Mouse (Mus musculus) kidney, embryonic 14.5 days (tissue): ENCODE measurements around the gene Tbc1d30. TPM values are rescaled to one million over a fixed set of nuclear protein-coding genes. Genes with fewer than 3 reads are reported as not detected.

ENCODE experiments used
- ATAC-seq: fragments of 200-750 bp; cut with Nextera tagmentation; 2 replicates; pipeline ENCODE4 v1.8.0; 2017; ENCODE audit warnings: moderate number of reproducible peaks, mild to moderate bottlenecking, moderate TSS enrichment, moderate library complexity; ENCODE audit not compliant: low FRiP score, low TSS enrichment
- H3K27ac ChIP-seq: fragments of 300-500 bp; sonication (generic); 2 replicates; pipeline ENCODE4 v1.5.1; 2014; ENCODE audit warnings: low read depth, mild to moderate bottlenecking, low read length, moderate library complexity, mixed read lengths
- H3K27me3 ChIP-seq: fragments of 300-500 bp; sonication (generic); 2 replicates; pipeline ENCODE4 v1.6.1; 2014; ENCODE audit warnings: mild to moderate bottlenecking, low read length; ENCODE audit not compliant: control insufficient read depth, insufficient read depth
- H3K36me3 ChIP-seq: fragments of 300-500 bp; sonication (generic); 2 replicates; pipeline ENCODE4 v1.6.1; 2014; ENCODE audit warnings: low read length, mixed read lengths; ENCODE audit not compliant: control insufficient read depth, insufficient read depth
- H3K4me1 ChIP-seq: fragments of 300-500 bp; sonication (generic); 2 replicates; pipeline ENCODE4 v1.6.1; 2014; ENCODE audit warnings: low read length, mixed read lengths; ENCODE audit not compliant: control insufficient read depth, insufficient read depth
- H3K4me2 ChIP-seq: fragments of 300-500 bp; sonication (generic); replicated peaks from 2 replicates; pipeline ENCODE4 v1.6.1; 2014; ENCODE audit warnings: low read depth, mild to moderate bottlenecking, low read length
- H3K4me3 ChIP-seq: fragments of 300-500 bp; sonication (generic); 2 replicates; pipeline ENCODE4 v1.5.1; 2014; ENCODE audit warnings: mild to moderate bottlenecking, low read length
- H3K9ac ChIP-seq: fragments of 300-500 bp; sonication (generic); 2 replicates; pipeline ENCODE4 v1.6.1; 2014; ENCODE audit warnings: low read depth, mild to moderate bottlenecking, low read length, moderate library complexity
- H3K9me3 ChIP-seq: fragments of 300-500 bp; sonication (generic); 2 replicates; pipeline ENCODE4 v1.6.1; 2016; ENCODE audit warnings: low read length; ENCODE audit not compliant: control insufficient read depth
- WGBS: fragments of 180-500 bp; shearing (Covaris S2); extraction: QIAGEN DNeasy Blood & Tissue Kit; methylation state at CpG from one replicate; pipeline ENCODE4 v1.1.7; 2014; 5-methylcytosine and 5-hydroxymethylcytosine counted together
- polyA plus RNA-seq: library from polyadenylated mRNA; unstranded; fragments of >200 nt; fragmentation: Nextera tagmentation; extraction: Ambion mirVana; gene quantifications from 2 replicates; pipeline ENCODE4 v1.2.1, GENCODE M21; 2014

Tbc1d30 gene
- polyA plus RNA-seq, 1 experiment from 2014 or later, result 0.76 TPM

DNA sequence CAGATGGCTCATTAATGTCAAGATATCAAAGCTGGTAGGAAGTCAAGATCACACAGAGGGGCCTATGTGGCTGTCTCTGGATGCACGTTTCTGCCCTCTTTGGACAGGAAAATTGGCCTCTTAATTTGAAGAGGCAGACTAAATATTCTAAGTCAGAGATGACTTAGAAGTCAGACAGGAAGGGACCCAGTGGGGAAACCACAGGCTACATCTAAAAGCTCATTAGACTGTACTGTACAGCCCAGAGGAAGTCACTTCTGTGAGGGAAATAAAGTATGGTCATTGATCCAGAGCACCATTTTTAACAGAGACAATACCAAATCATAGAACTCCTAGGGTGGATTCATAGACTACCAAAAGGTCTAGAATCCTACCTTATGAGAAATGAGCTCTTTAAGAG, 76.1 kb downstream of the Tbc1d30 start:
- 85% methylated on average over 1 of the region's 1 CpGs for WGBS
- H3K36me3 ChIP-seq, result no peaks in the 10 kb centered on the region
- no peaks in the 10 kb centered on the region for H3K27me3 ChIP-seq
- no peak overlapping the region for H3K4me2 ChIP-seq
- H3K4me3 ChIP-seq, result no peak overlapping the region
- no peak for ATAC-seq
- H3K9me3 ChIP-seq, result peaks cover 3% of the 10 kb centered on the region; the same call in 1 of the 2 replicates
- no peak overlapping the region for H3K27ac ChIP-seq
- H3K4me1 ChIP-seq, result peaks cover 6% of the 10 kb centered on the region; the same call in 1 of the 2 replicates
- H3K9ac ChIP-seq, result no peak overlapping the region

- 77% methylated on average over 8 of the region's 8 CpGs for WGBS
- Histone ChIP-seq H3K27ac (no peak overlapping the region), H3K27me3 (no peaks in the 10 kb centered on the region)
Measured at GRCm38 (mm10) chr10:121271002-121271401, 80.1 kb downstream of the Tbc1d30 start.

DNA sequence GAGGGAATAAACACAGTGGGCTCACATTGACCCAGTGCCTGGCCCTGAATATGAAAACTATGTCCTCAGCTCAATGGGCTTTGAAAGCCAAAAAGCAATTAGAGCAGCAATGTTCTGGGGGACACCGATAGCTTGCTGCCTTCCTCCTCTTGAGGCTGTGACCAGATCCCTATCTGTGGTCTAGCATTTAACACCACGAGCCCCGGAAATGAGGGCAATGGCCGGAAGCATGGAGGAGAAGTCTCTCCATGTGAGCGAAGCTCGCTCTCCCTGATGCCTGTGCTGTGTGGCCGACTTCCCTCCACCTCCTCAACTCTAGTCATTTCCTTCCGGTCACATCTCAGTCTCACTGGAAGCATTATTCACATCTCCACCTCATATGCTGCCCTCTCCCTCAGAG, 82.3 kb downstream of the Tbc1d30 start:
- Histone ChIP-seq H3K4me3 (no peak overlapping the region), H3K36me3 (no peaks in the 10 kb centered on the region), H3K4me2 (no peak overlapping the region), H3K9ac (no peak overlapping the region), H3K27ac (no peak overlapping the region), H3K27me3 (no peaks in the 10 kb centered on the region), H3K4me1 (no peaks in the 10 kb centered on the region), H3K9me3 (no peaks in the 10 kb centered on the region)
- ATAC-seq, result no peak
- 85% methylated on average over 8 of the region's 8 CpGs for WGBS

More at GRCm38 (mm10) chr10:121271002-121271401, 80.1 kb downstream of the Tbc1d30 start:
- Histone ChIP-seq H3K36me3 (no peaks in the 10 kb centered on the region), H3K4me2 (no peak overlapping the region), H3K4me3 (no peak overlapping the region), H3K4me1 (no peaks in the 10 kb centered on the region), H3K9me3 (peaks cover 3% of the 10 kb centered on the region; the same call in 1 of the 2 replicates), H3K9ac (no peak overlapping the region)
- ATAC-seq, result no peak

GRCm38 (mm10) chr10:121264204-121264575, 86.9 kb downstream of the Tbc1d30 start:
- Histone ChIP-seq H3K4me2 (peak overlapping the region; percentile 31), H3K4me3 (peak overlapping the region; percentile 9; the same call in 1 of the 2 replicates), H3K27me3 (no peaks in the 10 kb centered on the region), H3K36me3 (no peaks in the 10 kb centered on the region), H3K27ac (0 out of 2 replicates have a peak overlapping the region, but pooled peaks have one; percentile 17), H3K9me3 (no peaks in the 10 kb centered on the region), H3K4me1 (no peaks in the 10 kb centered on the region), H3K9ac (no peak overlapping the region)
- 63% methylated on average over 7 of the region's 7 CpGs for whole genome bisulfite sequencing
- ATAC-seq, result no peak; the same call in 1 of the 2 replicates

DNA sequence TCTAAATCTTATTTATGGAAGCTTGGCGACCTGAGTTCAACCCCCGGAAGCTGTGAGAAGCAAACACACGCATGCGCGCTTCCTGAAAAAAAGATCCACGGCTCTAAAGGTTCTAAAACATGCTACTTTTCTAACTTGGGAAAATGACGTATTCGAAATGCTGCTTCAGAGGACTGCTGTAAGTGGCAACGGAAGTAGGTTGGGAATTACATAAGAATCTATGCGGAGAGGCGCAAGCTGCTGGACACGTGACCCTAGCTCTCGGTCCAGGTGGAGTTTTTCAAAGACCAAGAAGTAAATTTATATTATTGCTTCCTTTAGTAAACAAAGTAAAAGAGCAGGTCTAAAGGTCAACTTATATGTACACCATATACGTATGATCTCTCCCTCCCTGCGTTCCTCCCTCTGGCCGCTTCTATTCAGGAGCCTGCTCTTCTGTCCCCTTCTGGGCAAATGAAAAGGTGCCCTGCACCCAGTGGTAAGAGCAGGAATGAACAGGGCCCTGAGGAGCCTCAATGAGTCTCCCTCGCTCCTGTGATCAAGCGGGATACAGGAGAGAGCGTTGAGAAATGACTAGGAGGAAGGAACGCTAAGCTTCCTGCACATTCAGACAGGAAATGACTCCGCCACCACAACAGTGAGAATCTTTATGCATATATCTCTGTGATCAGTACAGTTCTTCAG, 87.4 kb downstream of the Tbc1d30 start:
- H3K9me3 ChIP-seq, result no peaks in the 10 kb centered on the region
- ATAC-seq, result peak; percentile 53
- peak overlapping the region; percentile 9; the same call in 1 of the 2 replicates for H3K4me3 ChIP-seq
- H3K9ac ChIP-seq, result no peak overlapping the region
- no peaks in the 10 kb centered on the region for H3K27me3 ChIP-seq
- no peaks in the 10 kb centered on the region for H3K4me1 ChIP-seq
- peak overlapping the region; percentile 31 for H3K4me2 ChIP-seq
- H3K27ac ChIP-seq, result peak overlapping the region; percentile 17; the same call in 1 of the 2 replicates
- WGBS, result 49% methylated on average over 21 of the region's 21 CpGs
- H3K36me3 ChIP-seq, result no peaks in the 10 kb centered on the region

- H3K9ac ChIP-seq, result no peak overlapping the region
- ATAC-seq, result no peak
- 81% methylated on average over 8 of the region's 8 CpGs for WGBS
Measured at GRCm38 (mm10) chr10:121262206-121262605, 88.9 kb downstream of the Tbc1d30 start.

GRCm38 (mm10) chr10:121261036-121261592, 90.0 kb downstream of the Tbc1d30 start:
- no peak overlapping the region for H3K4me2 ChIP-seq
- ATAC-seq, result no peak
- no peak overlapping the region for H3K9ac ChIP-seq
- H3K4me3 ChIP-seq, result no peak overlapping the region
- H3K4me1 ChIP-seq, result no peaks in the 10 kb centered on the region
- no peaks in the 10 kb centered on the region for H3K27me3 ChIP-seq
- H3K9me3 ChIP-seq, result no peaks in the 10 kb centered on the region
- H3K36me3 ChIP-seq, result no peaks in the 10 kb centered on the region
- H3K27ac ChIP-seq, result no peak overlapping the region
- WGBS, result 71% methylated on average over 6 of the region's 6 CpGs

More at GRCm38 (mm10) chr10:121262206-121262605, 88.9 kb downstream of the Tbc1d30 start:
- Histone ChIP-seq H3K36me3 (no peaks in the 10 kb centered on the region), H3K27me3 (no peaks in the 10 kb centered on the region), H3K4me3 (no peak overlapping the region), H3K27ac (no peak overlapping the region), H3K4me1 (no peaks in the 10 kb centered on the region), H3K9me3 (no peaks in the 10 kb centered on the region), H3K4me2 (no peak overlapping the region)

DNA sequence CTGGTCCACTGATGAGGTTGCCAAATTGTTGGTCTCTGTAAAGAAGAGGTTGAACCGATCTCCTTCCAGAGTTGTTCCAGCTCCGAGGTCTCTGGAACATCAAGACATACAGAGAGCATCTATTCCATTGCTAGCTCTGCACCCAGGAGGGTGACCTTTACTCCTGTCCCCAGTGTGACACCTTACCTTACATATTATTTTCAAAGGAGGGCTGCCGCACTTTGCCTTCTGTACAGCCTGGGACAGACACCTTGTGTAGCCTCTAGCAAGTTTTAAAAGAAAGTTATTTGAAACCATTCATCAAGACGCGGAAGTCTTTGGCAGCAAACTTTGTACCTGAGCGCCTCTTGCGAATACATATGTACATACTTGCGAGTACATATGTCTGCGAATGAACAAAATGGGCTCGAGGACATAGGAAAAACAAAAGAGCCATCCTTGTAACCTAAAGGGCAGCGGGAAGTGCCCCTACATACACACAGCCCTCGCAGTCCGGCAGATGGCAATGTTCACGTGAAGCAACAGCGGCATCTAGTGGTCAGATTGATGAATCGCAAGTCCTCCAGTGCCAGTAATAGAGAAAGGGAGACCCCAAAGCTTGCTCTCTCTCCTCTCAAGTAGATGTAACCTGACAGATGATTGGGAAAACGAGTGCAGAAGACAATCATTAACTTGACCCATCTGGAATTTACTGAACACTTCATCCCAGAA, 94.8 kb downstream of the Tbc1d30 start:
- WGBS, result 24% methylated on average over 17 of the region's 17 CpGs
- Histone ChIP-seq H3K4me1 (no peaks in the 10 kb centered on the region), H3K4me3 (no peak overlapping the region), H3K27ac (no peak overlapping the region), H3K36me3 (no peaks in the 10 kb centered on the region), H3K27me3 (no peaks in the 10 kb centered on the region; the same call in 1 of the 2 replicates), H3K9me3 (no peaks in the 10 kb centered on the region), H3K9ac (no peak overlapping the region), H3K4me2 (no peak overlapping the region)
- peak; percentile 32; the same call in 1 of the 2 replicates for ATAC-seq

DNA sequence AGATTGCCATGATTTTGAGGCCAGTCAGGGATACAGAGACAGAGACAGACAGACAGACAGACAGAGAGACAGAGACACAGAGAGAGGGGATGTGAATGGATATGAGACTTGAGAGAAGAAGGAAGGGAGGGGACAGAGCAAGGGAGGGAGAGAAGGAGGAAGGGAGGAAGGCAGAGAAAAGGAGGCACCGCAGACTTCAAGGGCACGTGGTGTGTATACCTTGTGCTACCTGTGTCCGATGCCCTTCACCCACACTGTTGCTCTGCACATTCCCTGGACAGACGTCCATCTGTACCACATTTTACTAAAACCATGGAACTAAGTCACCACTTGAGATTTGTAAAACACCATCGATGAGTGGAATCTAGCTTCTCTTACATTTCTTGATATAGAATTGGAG, 95.6 kb downstream of the Tbc1d30 start:
- 94% methylated on average over 5 of the region's 5 CpGs for WGBS
- no peak overlapping the region for H3K27ac ChIP-seq
- ATAC-seq, result no peak

More for the DNA sequence above, 95.6 kb downstream of the Tbc1d30 start:
- Histone ChIP-seq H3K36me3 (no peaks in the 10 kb centered on the region), H3K27me3 (no peaks in the 10 kb centered on the region; the same call in 1 of the 2 replicates), H3K9ac (no peak overlapping the region), H3K4me1 (no peaks in the 10 kb centered on the region), H3K4me2 (no peak overlapping the region), H3K9me3 (no peaks in the 10 kb centered on the region), H3K4me3 (no peak overlapping the region)
